Mouse (Mus musculus): ENCODE data around the gene Slc1a2.

DNA sequence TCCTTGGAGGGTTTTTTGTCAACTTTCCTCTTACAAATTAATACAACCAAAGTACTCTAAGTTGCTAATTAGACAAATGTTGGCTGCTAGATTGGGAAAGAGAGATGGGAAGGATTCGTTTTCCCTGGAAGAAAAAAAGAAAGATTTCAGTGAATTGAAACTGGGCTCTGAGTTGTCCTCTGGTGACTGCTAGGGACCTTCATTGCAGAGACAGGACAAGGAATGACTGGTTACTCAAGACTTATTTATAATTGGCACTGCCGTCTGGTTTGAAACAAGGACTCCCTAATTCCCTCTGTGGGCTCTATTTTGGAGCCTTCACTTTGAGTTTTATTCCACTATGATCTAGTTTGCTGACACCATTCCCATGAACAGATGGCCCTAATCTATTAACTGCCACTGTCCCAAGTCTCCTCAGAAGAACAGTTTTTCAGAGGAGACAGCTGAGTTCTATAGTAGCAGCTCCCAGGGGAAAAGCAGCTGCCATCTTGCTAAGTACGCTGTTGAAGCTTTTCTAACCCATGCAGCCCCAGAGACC lies 22.9 kb upstream of the Slc1a2 start:
- TF ChIP-seq CTCF (IDR thresholded peaks at IDR 0.05; ENCODE audit: low read depth, low read length) (no peak), GATA1 (IDR thresholded peaks at IDR 0.05; ENCODE audit: borderline replicate concordance, low read length) (no peak), TAL1 (conservative IDR thresholded peaks at IDR 0.05; ENCODE audit: low read depth, low read length) (no peak), POLR2AphosphoS5 (IDR thresholded peaks at IDR 0.05; ENCODE audit: insufficient replicate concordance, low read depth, low read length) (no peak), GATA2 (IDR thresholded peaks at IDR 0.05; ENCODE audit: borderline replicate concordance, low read depth, low read length) (no peak)
